Mouse (Mus musculus): ENCODE data around the gene Ubtd2. TPM values are rescaled to one million over a fixed set of nuclear protein-coding genes. Genes with fewer than 3 reads are reported as not detected.
"Not testable (repeated sequence)": the region's sequence is repeated elsewhere in the genome, so short reads cannot be mapped to it uniquely, and the experiment has no call there.

Ubtd2 gene
- polyA plus RNA-seq, 1 experiment from 2014 or later, result 81.2 TPM

DNA sequence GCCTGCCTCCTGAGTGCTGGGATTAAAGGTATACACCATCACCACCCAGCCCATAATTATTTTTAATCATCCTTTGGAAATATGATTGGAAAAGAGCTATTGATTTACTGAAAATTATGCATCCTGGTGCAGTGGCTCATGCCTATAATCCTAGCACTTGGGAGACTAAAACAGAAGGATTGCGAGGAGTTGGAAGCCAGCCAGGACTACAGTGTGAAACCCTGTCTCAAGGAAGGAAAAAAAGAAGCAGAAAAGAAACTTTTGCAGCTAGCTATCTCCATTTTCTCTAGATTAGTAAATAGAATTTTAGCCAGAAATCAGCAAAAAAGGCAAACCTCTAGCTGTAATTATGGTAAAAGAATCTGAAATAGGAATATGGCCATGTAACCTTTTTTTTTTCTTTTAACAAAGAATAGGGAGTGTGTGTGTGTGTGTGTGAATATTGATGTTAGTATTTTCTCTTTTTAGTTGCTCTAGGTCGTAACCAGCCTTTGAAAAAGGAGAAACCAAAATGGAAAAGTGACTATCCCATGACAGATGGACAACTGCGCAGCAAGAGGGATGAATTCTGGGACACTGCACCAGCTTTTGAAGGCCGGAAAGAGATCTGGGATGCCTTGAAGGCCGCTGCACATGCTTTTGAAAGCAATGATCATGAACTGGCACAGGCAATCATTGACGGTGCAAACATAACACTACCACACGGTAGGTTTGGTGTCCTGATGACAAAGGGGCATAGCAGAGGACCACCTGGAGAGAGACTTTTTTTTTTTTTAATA lies 43.8 kb downstream of the Ubtd2 start:
- 81% methylated on average over 7 of the region's 7 CpGs for WGBS
- H3K36me3 ChIP-seq, result peaks cover 24% of the 10 kb centered on the region
- H3K4me1 ChIP-seq, result 0 out of 2 replicates have a peak, but pooled peaks cover 5% of the 10 kb centered on the region
- H3K9me3 ChIP-seq, result no peaks in the 10 kb centered on the region
- H3K4me2 ChIP-seq, result no peak overlapping the region
- no peak overlapping the region for H3K9ac ChIP-seq
- H3K27ac ChIP-seq, result no peak overlapping the region
- no peaks in the 10 kb centered on the region for H3K27me3 ChIP-seq
- ATAC-seq (ENCODE audit: insufficient number of reproducible peaks, insufficient read depth, low FRiP score, low TSS enrichment, low read depth), result no peak
- no peak overlapping the region for H3K4me3 ChIP-seq

DNA sequence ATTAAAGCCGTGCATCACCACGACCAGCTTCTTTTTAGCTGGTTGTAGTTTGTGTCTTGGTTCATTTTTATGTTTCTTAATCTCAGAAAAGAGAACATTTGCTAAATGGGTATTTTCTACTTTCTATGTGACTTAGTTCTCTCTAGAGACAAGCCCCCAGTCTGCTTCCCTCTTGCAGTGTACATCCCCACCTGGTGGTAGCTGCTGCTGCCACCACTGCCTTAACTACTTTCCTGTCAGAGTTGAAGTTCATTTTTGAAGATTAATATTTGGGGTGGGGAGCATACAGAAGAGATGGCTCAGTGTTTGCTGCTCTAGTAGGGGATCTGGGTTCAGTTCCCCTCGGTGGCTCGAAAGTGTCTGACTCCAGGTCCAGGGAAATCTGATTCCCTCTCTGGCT lies 44.8 kb downstream of the Ubtd2 start:
- 86% methylated on average over 4 of the region's 4 CpGs for WGBS
- H3K9me3 ChIP-seq, result no peaks in the 10 kb centered on the region
- no peak overlapping the region for H3K27ac ChIP-seq
- peaks cover 25% of the 10 kb centered on the region for H3K36me3 ChIP-seq
- H3K4me3 ChIP-seq, result no peak overlapping the region
- 0 out of 2 replicates have a peak, but pooled peaks cover 5% of the 10 kb centered on the region for H3K4me1 ChIP-seq
- no peak overlapping the region for H3K9ac ChIP-seq
- no peak overlapping the region for H3K4me2 ChIP-seq
- ATAC-seq (ENCODE audit: insufficient number of reproducible peaks, insufficient read depth, low FRiP score, low TSS enrichment, low read depth), result no peak
- H3K27me3 ChIP-seq, result no peaks in the 10 kb centered on the region

DNA sequence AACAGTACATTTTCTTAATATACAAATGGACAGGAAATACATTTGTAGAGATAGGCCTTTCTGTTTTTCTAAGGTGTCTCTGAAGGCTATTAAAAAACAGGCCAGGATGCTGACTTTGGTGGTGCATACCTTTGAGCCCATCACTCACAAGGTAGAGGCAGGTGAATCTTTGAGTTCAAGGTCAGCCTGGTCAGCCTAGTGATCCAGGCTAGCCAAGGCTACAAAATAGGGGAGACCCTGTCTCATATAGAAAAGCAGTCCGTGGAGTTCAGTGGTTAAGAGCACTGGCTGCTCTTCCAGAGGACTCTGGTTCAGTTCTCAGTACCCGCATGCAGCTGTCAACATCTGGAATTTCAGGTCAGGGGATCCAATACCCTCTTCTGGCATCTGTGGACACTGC lies 48.5 kb downstream of the Ubtd2 start:
- Histone ChIP-seq H3K4me1 (0 out of 2 replicates have a peak, but pooled peaks cover 1% of the 10 kb centered on the region), H3K4me3 (no peak overlapping the region), H3K9ac (no peak overlapping the region), H3K27ac (no peak overlapping the region), H3K27me3 (no peaks in the 10 kb centered on the region), H3K36me3 (peaks cover 25% of the 10 kb centered on the region), H3K9me3 (no peaks in the 10 kb centered on the region), H3K4me2 (no peak overlapping the region)
- 94% methylated on average over 2 of the region's 2 CpGs for WGBS
- ATAC-seq (ENCODE audit: insufficient number of reproducible peaks, insufficient read depth, low FRiP score, low TSS enrichment, low read depth), result no peak

GRCm38 (mm10) chr11:32505091-32505739 lies 50.0 kb downstream of the Ubtd2 start:
- peaks cover 18% of the 10 kb centered on the region for H3K36me3 ChIP-seq
- H3K4me2 ChIP-seq, result no peak overlapping the region
- ATAC-seq (ENCODE audit: insufficient number of reproducible peaks, insufficient read depth, low FRiP score, low TSS enrichment, low read depth), result no peak
- no peaks in the 10 kb centered on the region for H3K27me3 ChIP-seq
- 70% methylated on average over 7 of the region's 7 CpGs for WGBS
- H3K4me1 ChIP-seq, result no peaks in the 10 kb centered on the region
- H3K9me3 ChIP-seq, result no peaks in the 10 kb centered on the region
- no peak overlapping the region for H3K27ac ChIP-seq
- no peak overlapping the region for H3K4me3 ChIP-seq
- no peak overlapping the region for H3K9ac ChIP-seq

DNA sequence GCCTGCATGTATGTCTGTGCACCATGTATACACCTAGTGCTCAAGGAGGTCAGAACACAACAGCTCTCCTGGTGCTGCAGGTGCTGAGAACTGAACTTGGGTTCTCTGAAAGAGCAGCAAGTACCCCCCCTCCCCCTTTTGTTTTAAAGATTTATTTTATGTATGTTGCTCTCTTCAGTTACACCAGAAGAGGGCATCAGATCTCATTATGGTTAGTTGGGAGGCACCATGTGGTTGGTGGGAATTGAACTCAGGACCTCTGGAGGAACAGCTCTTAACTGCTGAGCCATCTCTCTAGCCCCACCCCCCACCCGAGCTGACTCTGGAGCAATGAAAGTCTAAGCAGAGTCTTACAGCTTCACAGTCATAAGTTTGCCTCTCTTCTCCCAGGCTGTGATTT lies 55.8 kb downstream of the Ubtd2 start:
- H3K4me3 ChIP-seq, result no peak overlapping the region
- no peak overlapping the region for H3K4me2 ChIP-seq
- ATAC-seq (ENCODE audit: insufficient number of reproducible peaks, insufficient read depth, low FRiP score, low TSS enrichment, low read depth), result no peak
- H3K9me3 ChIP-seq, result no peaks in the 10 kb centered on the region
- no peak overlapping the region for H3K27ac ChIP-seq
- 70% methylated on average over 1 of the region's 1 CpGs for WGBS
- H3K36me3 ChIP-seq, result peaks cover 5% of the 10 kb centered on the region
- H3K27me3 ChIP-seq, result no peaks in the 10 kb centered on the region
- no peaks in the 10 kb centered on the region for H3K4me1 ChIP-seq
- H3K9ac ChIP-seq, result no peak overlapping the region

- 79% methylated on average over 5 of the region's 5 CpGs for WGBS
- H3K9me3 ChIP-seq; H3K9ac ChIP-seq; H3K4me3 ChIP-seq; ATAC-seq (ENCODE audit: insufficient number of reproducible peaks, insufficient read depth, low FRiP score, low TSS enrichment, low read depth); H3K4me2 ChIP-seq; H3K4me1 ChIP-seq; H3K27ac ChIP-seq; H3K27me3 ChIP-seq: not testable (repeated sequence)
- peaks cover 31% of the 10 kb centered on the region for H3K36me3 ChIP-seq
Observed at GRCm38 (mm10) chr11:32514853-32515252, 59.7 kb downstream of the Ubtd2 start.

GRCm38 (mm10) chr11:32516091-32516490 lies 60.9 kb downstream of the Ubtd2 start:
- Histone ChIP-seq H3K4me3 (no peak overlapping the region), H3K36me3 (peaks cover 35% of the 10 kb centered on the region), H3K4me2 (no peak overlapping the region), H3K9me3 (no peaks in the 10 kb centered on the region), H3K9ac (no peak overlapping the region), H3K27ac (no peak overlapping the region), H3K4me1 (no peaks in the 10 kb centered on the region), H3K27me3 (no peaks in the 10 kb centered on the region)
- 94% methylated on average over 12 of the region's 12 CpGs for WGBS
- no peak for ATAC-seq (ENCODE audit: insufficient number of reproducible peaks, insufficient read depth, low FRiP score, low TSS enrichment, low read depth)

GRCm38 (mm10) chr11:32516916-32517712 lies 61.9 kb downstream of the Ubtd2 start:
- ATAC-seq (ENCODE audit: insufficient number of reproducible peaks, insufficient read depth, low FRiP score, low TSS enrichment, low read depth), result no peak
- Histone ChIP-seq H3K9me3 (no peaks in the 10 kb centered on the region), H3K4me1 (no peaks in the 10 kb centered on the region), H3K4me2 (no peak overlapping the region), H3K9ac (no peak overlapping the region), H3K36me3 (peaks cover 37% of the 10 kb centered on the region), H3K27ac (no peak overlapping the region), H3K27me3 (no peaks in the 10 kb centered on the region), H3K4me3 (no peak overlapping the region)
- 85% methylated on average over 8 of the region's 8 CpGs for WGBS

DNA sequence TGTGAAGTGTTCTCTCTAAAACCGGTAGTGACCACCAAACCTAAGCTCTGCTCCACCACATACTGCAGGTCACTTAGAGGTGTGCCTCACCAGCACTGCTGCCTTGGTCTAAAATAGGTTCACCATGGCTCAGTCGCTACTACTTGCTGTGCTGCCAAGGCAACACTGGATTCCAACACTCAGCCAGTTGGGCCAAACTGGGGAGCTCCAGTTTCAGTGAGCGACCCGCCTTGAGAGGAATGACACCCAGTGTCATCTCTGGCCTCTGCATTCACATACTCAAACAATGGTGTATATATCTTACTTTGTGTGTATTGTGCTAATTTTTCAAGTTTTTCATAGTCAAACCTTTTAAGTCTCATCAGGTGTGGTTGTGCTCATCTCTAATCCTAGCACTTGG lies 63.6 kb downstream of the Ubtd2 start:
- WGBS, result 91% methylated on average over 4 of the region's 4 CpGs
- Histone ChIP-seq H3K9me3 (no peaks in the 10 kb centered on the region), H3K9ac (no peak overlapping the region)

GRCm38 (mm10) chr11:32519354-32519753 lies 64.2 kb downstream of the Ubtd2 start:
- Histone ChIP-seq H3K9ac (no peak overlapping the region), H3K4me1 (no peaks in the 10 kb centered on the region), H3K27ac (no peak overlapping the region), H3K4me2 (no peak overlapping the region), H3K4me3 (no peak overlapping the region), H3K9me3 (no peaks in the 10 kb centered on the region), H3K36me3 (peaks cover 49% of the 10 kb centered on the region), H3K27me3 (no peaks in the 10 kb centered on the region)
- WGBS, result 89% methylated on average over 1 of the region's 1 CpGs
- ATAC-seq (ENCODE audit: insufficient number of reproducible peaks, insufficient read depth, low FRiP score, low TSS enrichment, low read depth), result no peak

More for the DNA sequence above, 63.6 kb downstream of the Ubtd2 start:
- Histone ChIP-seq H3K4me1 (no peaks in the 10 kb centered on the region), H3K4me3 (no peak overlapping the region), H3K27ac (no peak overlapping the region), H3K36me3 (peaks cover 47% of the 10 kb centered on the region), H3K27me3 (no peaks in the 10 kb centered on the region), H3K4me2 (no peak overlapping the region)
- no peak for ATAC-seq (ENCODE audit: insufficient number of reproducible peaks, insufficient read depth, low FRiP score, low TSS enrichment, low read depth)

GRCm38 (mm10) chr11:32521246-32521645 lies 66.1 kb downstream of the Ubtd2 start:
- H3K27ac ChIP-seq, result no peak overlapping the region
- no peak overlapping the region for H3K9ac ChIP-seq
- no peaks in the 10 kb centered on the region for H3K9me3 ChIP-seq
- H3K4me1 ChIP-seq, result no peaks in the 10 kb centered on the region
- H3K4me2 ChIP-seq, result no peak overlapping the region
- WGBS, result 87% methylated on average over 2 of the region's 2 CpGs
- ATAC-seq (ENCODE audit: insufficient number of reproducible peaks, insufficient read depth, low FRiP score, low TSS enrichment, low read depth), result no peak
- no peaks in the 10 kb centered on the region for H3K27me3 ChIP-seq
- no peak overlapping the region for H3K4me3 ChIP-seq
- peaks cover 48% of the 10 kb centered on the region for H3K36me3 ChIP-seq
